Mouse (Mus musculus): ENCODE measurements around the gene Osbpl3.

GRCm38 (mm10) chr6:50367836-50368235, 88.2 kb downstream of the Osbpl3 start:
- no peak for TF ChIP-seq POLR2A (IDR thresholded peaks at IDR 0.05; ENCODE audit: borderline replicate concordance, low read depth, low read length)
- TF ChIP-seq CTCF (IDR thresholded peaks at IDR 0.05; ENCODE audit: low read depth, low read length) = no peak
